Mouse (Mus musculus): ENCODE measurements around the gene Tamm41. TPM values are rescaled to one million over a fixed set of nuclear protein-coding genes. Genes with fewer than 3 reads are reported as not detected.

Gene Tamm41
- total and polyA plus RNA-seq, 2 experiments from 2014 or later, result 33.7 to 49.0 TPM

DNA sequence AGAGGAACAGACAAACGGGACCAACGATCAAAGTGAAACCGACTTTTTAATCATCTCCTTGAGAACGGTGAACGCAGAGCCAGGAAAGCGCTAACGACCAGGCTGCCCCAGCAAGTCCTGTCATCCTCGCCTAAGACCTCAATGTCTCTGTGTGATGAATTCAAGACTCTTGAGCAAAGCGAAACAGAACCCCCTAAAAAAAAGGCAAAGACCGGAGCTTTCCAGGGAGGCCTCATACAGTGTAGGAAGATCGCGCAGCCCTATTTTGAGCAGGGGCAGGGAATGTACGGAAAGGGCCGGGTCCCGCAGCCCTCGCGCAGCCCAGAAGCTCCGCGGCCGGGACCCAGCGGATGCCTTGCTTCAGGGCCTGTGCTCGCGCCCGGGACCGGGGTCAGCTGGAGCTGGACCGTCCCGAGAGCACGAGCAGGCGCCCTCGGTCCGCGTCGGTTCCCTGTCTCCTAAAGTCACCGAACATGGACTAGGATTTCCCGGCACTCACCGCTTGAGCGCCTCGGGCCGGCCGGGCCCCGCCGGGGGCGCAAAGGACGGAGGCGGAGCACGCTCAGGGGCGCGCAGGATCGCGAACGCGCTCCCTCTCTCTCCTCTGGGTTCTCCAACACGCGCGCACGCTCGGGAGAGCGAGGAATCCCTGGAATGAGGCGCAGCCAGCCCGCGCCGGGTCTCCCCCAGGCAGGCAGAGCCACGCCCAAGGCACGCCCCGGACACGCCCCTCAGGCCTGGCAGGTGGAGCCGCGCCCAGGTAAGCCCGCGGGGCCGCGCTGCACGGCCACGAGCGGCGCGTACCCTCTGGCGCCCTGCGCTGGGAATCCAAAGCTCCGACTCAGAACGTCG lies 69.1 kb downstream of the Tamm41 start:
- TF ChIP-seq CTCF (IDR thresholded peaks at IDR 0.05; ENCODE audit: low read depth), result no peak

DNA sequence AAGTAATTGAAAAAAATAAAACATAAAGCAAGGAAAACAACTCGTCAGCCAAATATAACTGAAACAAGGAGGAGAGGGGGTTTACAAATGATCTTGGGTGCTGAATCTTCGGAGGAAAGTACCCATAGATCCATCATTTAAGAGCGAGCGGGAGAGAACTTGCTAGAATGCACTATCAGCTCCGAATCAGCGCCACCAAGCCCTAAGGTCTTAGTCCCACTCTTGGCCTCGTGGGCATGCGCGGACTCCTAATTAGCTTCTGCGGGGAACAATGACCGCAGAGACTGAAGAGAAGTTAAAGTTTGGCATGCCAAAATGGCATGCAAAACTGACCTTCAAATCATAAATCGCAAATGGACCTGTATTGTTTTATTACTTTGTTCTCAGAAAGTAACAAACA lies 70.1 kb downstream of the Tamm41 start:
- no peaks in the 10 kb centered on the region for H3K9me3 ChIP-seq (ENCODE audit: low read length)
- H3K9ac ChIP-seq, result 0 out of 2 replicates have a peak overlapping the region, but pooled peaks have one; percentile 73
- no peaks in the 10 kb centered on the region for H3K27me3 ChIP-seq (ENCODE audit: insufficient read depth, low read length)
- TF ChIP-seq CTCF (IDR thresholded peaks at IDR 0.05; ENCODE audit: low read depth), result no peak
- peak overlapping the region; percentile 97 for H3K4me2 ChIP-seq (ENCODE audit: low read depth)
- H3K36me3 ChIP-seq (ENCODE audit: insufficient read depth), result no peaks in the 10 kb centered on the region
- ATAC-seq (no peak), DNase-seq (no peak)
- peak overlapping the region; percentile 59 for H3K4me3 ChIP-seq (ENCODE audit: low read depth, low read length)
- peaks cover 7% of the 10 kb centered on the region; the same call in 1 of the 2 replicates for H3K4me1 ChIP-seq (ENCODE audit: insufficient read depth)
- no peak overlapping the region for H3K27ac ChIP-seq (ENCODE audit: low read depth, low read length)
- WGBS, result 32% methylated on average over 12 of the region's 12 CpGs

More for the DNA sequence above, 69.1 kb downstream of the Tamm41 start:
- no peaks in the 10 kb centered on the region for H3K27me3 ChIP-seq (ENCODE audit: insufficient read depth, low read length)
- no peaks in the 10 kb centered on the region for H3K9me3 ChIP-seq (ENCODE audit: low read length)
- H3K36me3 ChIP-seq (ENCODE audit: insufficient read depth), result no peaks in the 10 kb centered on the region
- under 1% methylated on average over 71 of the region's 82 CpGs for WGBS
- peaks cover 7% of the 10 kb centered on the region; the same call in 1 of the 2 replicates for H3K4me1 ChIP-seq (ENCODE audit: insufficient read depth)
- peak; percentile 90 for DNase-seq
- peak; percentile 87 for ATAC-seq
- peak overlapping the region; percentile 73 for H3K9ac ChIP-seq
- peak overlapping the region; percentile 97 for H3K4me2 ChIP-seq (ENCODE audit: low read depth)
- H3K27ac ChIP-seq (ENCODE audit: low read depth, low read length), result peak overlapping the region; percentile 83
- peak overlapping the region; percentile 59 for H3K4me3 ChIP-seq (ENCODE audit: low read depth, low read length)

DNA sequence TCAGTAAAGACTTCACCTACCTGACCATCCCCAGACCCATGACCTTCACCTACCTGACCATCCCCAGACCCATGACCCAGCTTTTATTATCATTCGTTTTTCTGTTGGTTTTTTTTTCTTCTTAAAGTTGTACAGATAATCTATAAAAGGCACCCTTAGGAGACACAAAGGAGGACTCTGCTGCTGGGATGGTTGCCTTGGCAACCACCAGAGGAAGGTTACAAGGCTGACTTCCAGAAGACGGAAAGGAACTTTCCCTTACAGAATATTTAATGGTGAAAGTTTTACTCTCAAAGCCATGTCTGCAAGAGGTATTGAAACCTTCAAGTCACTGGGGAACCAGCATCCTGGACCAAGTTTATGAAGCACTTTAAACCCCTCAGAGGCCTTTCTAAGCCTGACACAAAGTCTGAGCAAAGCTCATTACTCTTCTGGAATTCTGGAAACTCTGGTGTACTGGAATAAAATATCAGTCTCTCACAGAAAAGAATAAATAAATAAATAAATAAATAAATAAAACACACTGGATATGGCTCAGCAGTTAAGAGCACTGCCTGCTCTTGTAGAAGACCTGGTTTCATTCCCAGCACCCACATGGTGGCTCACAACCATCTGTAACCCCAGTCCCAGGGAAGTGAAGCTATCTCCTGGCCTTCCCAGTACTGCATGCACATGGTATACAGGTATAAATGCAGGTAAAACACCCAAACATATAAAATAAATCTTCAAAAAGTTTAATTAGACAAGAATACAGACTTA lies 71.1 kb downstream of the Tamm41 start:
- Histone ChIP-seq H3K27ac (ENCODE audit: low read depth, low read length) (no peak overlapping the region), H3K4me3 (ENCODE audit: low read depth, low read length) (no peak overlapping the region), H3K9ac (no peak overlapping the region), H3K36me3 (ENCODE audit: insufficient read depth) (no peaks in the 10 kb centered on the region), H3K4me2 (ENCODE audit: low read depth) (peak overlapping the region; percentile 97; the same call in 1 of the 2 replicates), H3K4me1 (ENCODE audit: insufficient read depth) (peaks cover 7% of the 10 kb centered on the region; the same call in 1 of the 2 replicates), H3K27me3 (ENCODE audit: insufficient read depth, low read length) (no peaks in the 10 kb centered on the region), H3K9me3 (ENCODE audit: low read length) (no peaks in the 10 kb centered on the region)
- DNase-seq (no peak), ATAC-seq (no peak)
- TF ChIP-seq CTCF (IDR thresholded peaks at IDR 0.05; ENCODE audit: low read depth), result no peak
- 31% methylated on average over 2 of the region's 2 CpGs for WGBS

DNA sequence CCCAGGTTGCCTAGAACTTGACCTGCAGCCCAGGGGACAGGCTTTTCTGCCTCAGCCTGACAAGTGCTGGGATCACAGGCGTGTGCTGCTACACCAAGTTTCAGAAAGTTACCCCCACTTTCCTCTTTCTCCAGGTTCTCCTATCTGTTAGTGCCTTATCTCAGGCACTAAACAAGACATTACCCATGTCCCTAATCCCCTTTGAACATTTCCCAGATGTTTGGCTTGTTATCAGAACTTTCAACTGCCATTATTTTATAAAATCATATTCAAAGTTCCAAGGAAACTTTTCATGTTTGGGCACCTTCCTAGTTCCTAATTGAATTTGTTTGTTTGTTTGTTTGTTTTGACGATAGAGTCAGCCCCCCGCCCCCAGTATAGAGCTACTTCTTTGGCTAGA lies 71.9 kb downstream of the Tamm41 start:
- peaks cover 7% of the 10 kb centered on the region; the same call in 1 of the 2 replicates for H3K4me1 ChIP-seq (ENCODE audit: insufficient read depth)
- H3K27me3 ChIP-seq (ENCODE audit: insufficient read depth, low read length), result no peaks in the 10 kb centered on the region
- H3K4me3 ChIP-seq (ENCODE audit: low read depth, low read length), result no peak overlapping the region
- no peak overlapping the region for H3K4me2 ChIP-seq (ENCODE audit: low read depth)
- H3K27ac ChIP-seq (ENCODE audit: low read depth, low read length), result no peak overlapping the region
- no peak for ATAC-seq
- 87% methylated on average over 3 of the region's 3 CpGs for WGBS
- DNase-seq, result no peak
- TF ChIP-seq CTCF (IDR thresholded peaks at IDR 0.05; ENCODE audit: low read depth), result no peak
- H3K9ac ChIP-seq, result no peak overlapping the region
- no peaks in the 10 kb centered on the region for H3K36me3 ChIP-seq (ENCODE audit: insufficient read depth)
- no peaks in the 10 kb centered on the region for H3K9me3 ChIP-seq (ENCODE audit: low read length)

DNA sequence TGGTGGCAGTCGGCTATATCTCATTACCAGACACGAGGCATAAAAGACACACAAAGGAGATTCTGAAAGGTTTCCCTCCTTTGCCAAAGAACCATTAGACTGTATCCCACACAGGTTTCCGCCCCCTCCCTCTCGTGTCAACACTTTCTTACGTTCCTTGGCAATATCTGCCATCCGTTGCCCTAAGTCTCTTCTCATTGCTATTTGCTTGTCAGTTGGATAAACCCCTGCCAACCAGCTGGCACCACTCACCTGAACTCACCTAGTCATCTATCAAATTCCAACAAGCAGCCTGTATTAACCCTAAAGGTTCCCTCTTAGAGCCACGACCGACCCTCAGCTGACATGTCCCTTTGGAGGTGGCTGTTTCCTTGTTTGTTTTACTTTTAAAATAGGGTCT lies 72.3 kb downstream of the Tamm41 start:
- Histone ChIP-seq H3K4me1 (ENCODE audit: insufficient read depth) (peaks cover 7% of the 10 kb centered on the region; the same call in 1 of the 2 replicates), H3K27me3 (ENCODE audit: insufficient read depth, low read length) (no peaks in the 10 kb centered on the region), H3K4me3 (ENCODE audit: low read depth, low read length) (no peak overlapping the region), H3K27ac (ENCODE audit: low read depth, low read length) (no peak overlapping the region), H3K9me3 (ENCODE audit: low read length) (no peaks in the 10 kb centered on the region), H3K9ac (no peak overlapping the region), H3K36me3 (ENCODE audit: insufficient read depth) (no peaks in the 10 kb centered on the region), H3K4me2 (ENCODE audit: low read depth) (no peak overlapping the region)
- DNase-seq, result no peak
- no peak for TF ChIP-seq CTCF (IDR thresholded peaks at IDR 0.05; ENCODE audit: low read depth)
- no peak for ATAC-seq
- WGBS, result 67% methylated on average over 8 of the region's 8 CpGs

DNA sequence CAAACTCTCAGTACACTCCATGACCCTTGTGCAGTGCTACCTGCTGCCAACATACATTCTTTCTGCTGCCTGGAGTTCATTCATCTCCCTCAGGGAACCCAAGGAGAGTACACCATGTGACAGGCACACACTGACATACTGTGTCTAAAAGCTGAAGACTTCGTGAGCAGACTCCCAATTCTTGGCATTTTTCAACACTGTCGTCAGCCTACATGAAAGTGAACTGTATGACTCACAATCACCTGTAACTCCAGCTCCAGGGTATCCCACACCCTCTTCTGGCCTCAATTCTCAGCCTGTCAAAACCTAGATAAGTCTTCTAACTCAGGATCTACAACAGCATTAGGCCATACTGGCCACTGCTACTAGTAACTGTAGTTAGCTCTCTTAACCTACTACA lies 73.4 kb downstream of the Tamm41 start:
- WGBS, result 74% methylated on average over 2 of the region's 2 CpGs
- TF ChIP-seq CTCF (IDR thresholded peaks at IDR 0.05; ENCODE audit: low read depth), result no peak
- no peak; the same call in 1 of the 2 replicates for ATAC-seq
- H3K9me3 ChIP-seq (ENCODE audit: low read length), result no peaks in the 10 kb centered on the region
- no peak overlapping the region for H3K27ac ChIP-seq (ENCODE audit: low read depth, low read length)
- DNase-seq, result no peak
- no peak overlapping the region for H3K4me2 ChIP-seq (ENCODE audit: low read depth)
- H3K36me3 ChIP-seq (ENCODE audit: insufficient read depth), result no peaks in the 10 kb centered on the region
- H3K27me3 ChIP-seq (ENCODE audit: insufficient read depth, low read length), result no peaks in the 10 kb centered on the region
- no peak overlapping the region for H3K9ac ChIP-seq
- no peak overlapping the region for H3K4me3 ChIP-seq (ENCODE audit: low read depth, low read length)
- peaks cover 7% of the 10 kb centered on the region; the same call in 1 of the 2 replicates for H3K4me1 ChIP-seq (ENCODE audit: insufficient read depth)
